8 mouse cellular contexts compared by ENCODE assay signal in genomic region chr12:86798773-86799540, GRCm38 (mm10).
DNase-seq lines count a peak whose midpoint lies in the region; ATAC-seq and TF ChIP-seq lines count a peak whose summit lies in the region.

No protein-coding gene starts in this region.

- ATAC-seq in megakaryocyte, adult 5-6 weeks (ENCODE audit: poor library complexity, severe bottlenecking), result no peak
- no peak for ATAC-seq in embryonic facial prominence, embryonic 13.5 days (ENCODE audit: insufficient number of reproducible peaks, insufficient read depth, low FRiP score, low TSS enrichment, low read depth)
- no peak for ATAC-seq in kidney, embryonic 16.5 days (ENCODE audit: low FRiP score, low TSS enrichment)
- 0 out of 2 replicates have a peak, but pooled peaks have one; percentile 0 for ATAC-seq in neural tube, embryonic 13.5 days (ENCODE audit: low read depth)

- peak overlapping the region; percentile 81 for H3K27ac ChIP-seq in embryonic facial prominence, embryonic 13.5 days
- peak overlapping the region; percentile 79 for H3K27ac ChIP-seq in kidney, embryonic 16.5 days (ENCODE audit: low read length)
- H3K27ac ChIP-seq in liver, adult 2 months (replicated peaks; ENCODE audit: insufficient read depth, low read depth, low read length), result peak overlapping the region; percentile 64
- H3K27ac ChIP-seq in neural tube, embryonic 13.5 days (replicated peaks), result peak overlapping the region; percentile 99

- H3K27me3 ChIP-seq in megakaryocyte, embryonic 14.5 days (replicated peaks), result no peaks in the 10 kb centered on the region
- no peaks in the 10 kb centered on the region for H3K27me3 ChIP-seq in embryonic facial prominence, embryonic 13.5 days
- no peaks in the 10 kb centered on the region for H3K27me3 ChIP-seq in kidney, embryonic 16.5 days (ENCODE audit: insufficient read depth, low read length)
- no peaks in the 10 kb centered on the region for H3K27me3 ChIP-seq in liver, adult 2 months (ENCODE audit: control insufficient read depth, insufficient read depth, low read length)
- no peaks in the 10 kb centered on the region for H3K27me3 ChIP-seq in neural tube, embryonic 13.5 days

- no peak for TF ChIP-seq POLR2A in liver, adult 2 months (IDR thresholded peaks at IDR 0.05; ENCODE audit: extremely low read depth, insufficient read depth, low read length)

- peaks cover 89% of the 10 kb centered on the region for H3K4me1 ChIP-seq in megakaryocyte, embryonic 14.5 days
- H3K4me1 ChIP-seq in embryonic facial prominence, embryonic 13.5 days, result peaks cover 63% of the 10 kb centered on the region
- H3K4me1 ChIP-seq in kidney, embryonic 16.5 days (ENCODE audit: insufficient read depth, low read length), result peaks cover 65% of the 10 kb centered on the region
- peaks cover 30% of the 10 kb centered on the region for H3K4me1 ChIP-seq in liver, adult 2 months (ENCODE audit: control insufficient read depth, insufficient read depth, low read length)
- peaks cover 65% of the 10 kb centered on the region for H3K4me1 ChIP-seq in neural tube, embryonic 13.5 days (replicated peaks)

- peak overlapping the region; percentile 78 for H3K4me3 ChIP-seq in megakaryocyte, embryonic 14.5 days (replicated peaks)
- 0 out of 2 replicates have a peak overlapping the region, but pooled peaks have one; percentile 7 for H3K4me3 ChIP-seq in embryonic facial prominence, embryonic 13.5 days
- no peak overlapping the region for H3K4me3 ChIP-seq in kidney, embryonic 16.5 days (ENCODE audit: low read length)
- H3K4me3 ChIP-seq in liver, adult 2 months (ENCODE audit: insufficient read depth, low read depth, low read length), result no peak overlapping the region
- no peak overlapping the region for H3K4me3 ChIP-seq in neural tube, embryonic 13.5 days

- H3K9ac ChIP-seq in embryonic facial prominence, embryonic 13.5 days, result 0 out of 2 replicates have a peak overlapping the region, but pooled peaks have one; percentile 16
- H3K9ac ChIP-seq in kidney, embryonic 16.5 days (replicated peaks; ENCODE audit: low read length), result peak overlapping the region; percentile 50; the same call in 1 of the 2 replicates
- peak overlapping the region; percentile 18; the same call in 1 of the 2 replicates for H3K9ac ChIP-seq in liver, adult 2 months (ENCODE audit: low read depth, low read length)
- peak overlapping the region; percentile 52 for H3K9ac ChIP-seq in neural tube, embryonic 13.5 days

- peak; percentile 71 to 87 for DNase-seq in heart, adult 9 months (ENCODE audit: low spot score in 2 of 2)
- peak; percentile 78 for DNase-seq in liver, adult 2 months (ENCODE audit: extremely low read depth, low read depth, low spot score)
- DNase-seq in testis, postnatal 14 days (ENCODE audit: low spot score), result peak; percentile 70

- no peaks in the 10 kb centered on the region for H3K36me3 ChIP-seq in megakaryocyte, embryonic 14.5 days (replicated peaks; ENCODE audit: low read length)
- no peaks in the 10 kb centered on the region for H3K36me3 ChIP-seq in embryonic facial prominence, embryonic 13.5 days
- no peaks in the 10 kb centered on the region for H3K36me3 ChIP-seq in kidney, embryonic 16.5 days (ENCODE audit: insufficient read depth, low read length)
- H3K36me3 ChIP-seq in liver, adult 2 months (ENCODE audit: control insufficient read depth, insufficient read depth, low read length), result no peaks in the 10 kb centered on the region
- no peaks in the 10 kb centered on the region for H3K36me3 ChIP-seq in neural tube, embryonic 13.5 days

- no peaks in the 10 kb centered on the region for H3K79me2 ChIP-seq in liver, adult 2 months (ENCODE audit: control insufficient read depth, insufficient read depth, low read length)

- no peaks in the 10 kb centered on the region for H3K9me3 ChIP-seq in megakaryocyte, embryonic 14.5 days
- no peaks in the 10 kb centered on the region for H3K9me3 ChIP-seq in embryonic facial prominence, embryonic 13.5 days
- H3K9me3 ChIP-seq in kidney, embryonic 16.5 days (ENCODE audit: low read length), result no peaks in the 10 kb centered on the region
- no peaks in the 10 kb centered on the region for H3K9me3 ChIP-seq in neural tube, embryonic 13.5 days

- 14% methylated on average over 14 of the region's 14 CpGs for WGBS in embryonic facial prominence, embryonic 13.5 days
- 14% methylated on average over 14 of the region's 14 CpGs for WGBS in kidney, embryonic 16.5 days
- WGBS in liver, adult 2 months, result 21% methylated on average over 14 of the region's 14 CpGs
- 12% methylated on average over 14 of the region's 14 CpGs for whole genome bisulfite sequencing in neural tube, embryonic 13.5 days

- peak; percentile 93 for TF ChIP-seq CTCF in liver, adult 2 months (IDR thresholded peaks at IDR 0.05; ENCODE audit: low read depth, low read length)

- peak overlapping the region; percentile 33; the same call in 1 of the 2 replicates for H3K4me2 ChIP-seq in embryonic facial prominence, embryonic 13.5 days
- H3K4me2 ChIP-seq in kidney, embryonic 16.5 days (replicated peaks; ENCODE audit: low read depth, low read length), result peak overlapping the region; percentile 23; the same call in 1 of the 2 replicates
- H3K4me2 ChIP-seq in neural tube, embryonic 13.5 days, result peak overlapping the region; percentile 30

Comparison
In these comparisons a context has a peak if more than half of its experiments do, and no peak if none do; other contexts are left out.
1. H3K4me3 ChIP-seq: peak in megakaryocyte, embryonic 14.5 days (single experiment) and embryonic facial prominence, embryonic 13.5 days (single experiment); none in kidney, embryonic 16.5 days (single experiment), liver, adult 2 months (single experiment) and neural tube, embryonic 13.5 days (single experiment).
2. Peak in every context shown above with its lines, with median percentiles within 50 percentile points of each other: H3K27ac ChIP-seq, H3K4me2 ChIP-seq, H3K9ac ChIP-seq and DNase-seq.